Mouse (Mus musculus): ENCODE measurements around the gene Inka1. TPM values are rescaled to one million over a fixed set of nuclear protein-coding genes. Genes with fewer than 3 reads are reported as not detected.

Gene Inka1
- polyA plus RNA-seq, 1 experiment from 2014 or later: 81.8 TPM

- Histone ChIP-seq H3K27ac (ENCODE audit: low read depth) (peak overlapping the region; percentile 100), H3K9ac (peak overlapping the region; percentile 74), H3K36me3 (ENCODE audit: insufficient read depth) (peaks cover 15% of the 10 kb centered on the region; the same call in 1 of the 2 replicates), H3K4me3 (ENCODE audit: low read depth, low read length) (peak overlapping the region; percentile 54), H3K4me2 (peak overlapping the region; percentile 93), H3K4me1 (ENCODE audit: insufficient read depth) (peaks cover 25% of the 10 kb centered on the region), H3K9me3 (ENCODE audit: low read depth, low read length) (no peaks in the 10 kb centered on the region), H3K27me3 (ENCODE audit: insufficient read depth, low read length) (no peaks in the 10 kb centered on the region)
- ATAC-seq (ENCODE audit: insufficient read depth): no peak
- TF ChIP-seq CTCF (IDR thresholded peaks at IDR 0.05; ENCODE audit: low read depth): no peak
- WGBS: 31% methylated on average over 19 of the region's 19 CpGs
- DNase-seq: peak; percentile 40
Observed at GRCm38 (mm10) chr9:107984052-107984753, 1.5 kb downstream of the Inka1 start.

DNA sequence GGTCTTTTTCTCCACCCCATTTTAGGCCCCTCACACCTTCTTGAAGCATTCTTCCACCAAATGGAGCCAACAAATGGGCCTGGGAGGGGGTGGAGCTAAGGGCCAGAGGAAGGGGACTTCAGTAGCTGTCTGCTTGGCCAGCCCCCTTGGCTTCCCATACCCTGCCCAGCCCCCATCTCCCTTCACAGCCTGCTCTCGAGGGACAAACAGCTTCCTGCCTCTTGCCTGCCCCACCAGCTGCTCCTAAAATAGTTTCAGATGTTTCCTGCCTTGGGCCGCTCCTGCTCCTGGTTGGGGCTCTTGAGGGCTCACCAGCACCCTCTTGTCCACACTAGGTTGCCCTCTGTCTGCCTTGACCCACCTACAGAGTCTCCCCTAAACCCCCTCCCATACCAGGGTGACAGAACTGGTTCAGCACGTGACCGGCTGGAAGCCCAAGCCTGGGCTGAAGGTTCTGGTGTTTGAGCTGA is 2.2 kb downstream of the Inka1 start:
- peak overlapping the region; percentile 100 for H3K27ac ChIP-seq (ENCODE audit: low read depth)
- no peaks in the 10 kb centered on the region for H3K27me3 ChIP-seq (ENCODE audit: insufficient read depth, low read length)
- whole genome bisulfite sequencing: 1% methylated on average over 4 of the region's 4 CpGs
- ATAC-seq (ENCODE audit: insufficient read depth) (peak; percentile 74), DNase-seq (peak; percentile 93)
- H3K9ac ChIP-seq: peak overlapping the region; percentile 74
- peaks cover 15% of the 10 kb centered on the region; the same call in 1 of the 2 replicates for H3K36me3 ChIP-seq (ENCODE audit: insufficient read depth)
- peak overlapping the region; percentile 54 for H3K4me3 ChIP-seq (ENCODE audit: low read depth, low read length)
- TF ChIP-seq CTCF (IDR thresholded peaks at IDR 0.05; ENCODE audit: low read depth): no peak
- H3K4me2 ChIP-seq: peak overlapping the region; percentile 93
- no peaks in the 10 kb centered on the region for H3K9me3 ChIP-seq (ENCODE audit: low read depth, low read length)
- peaks cover 25% of the 10 kb centered on the region for H3K4me1 ChIP-seq (ENCODE audit: insufficient read depth)

DNA sequence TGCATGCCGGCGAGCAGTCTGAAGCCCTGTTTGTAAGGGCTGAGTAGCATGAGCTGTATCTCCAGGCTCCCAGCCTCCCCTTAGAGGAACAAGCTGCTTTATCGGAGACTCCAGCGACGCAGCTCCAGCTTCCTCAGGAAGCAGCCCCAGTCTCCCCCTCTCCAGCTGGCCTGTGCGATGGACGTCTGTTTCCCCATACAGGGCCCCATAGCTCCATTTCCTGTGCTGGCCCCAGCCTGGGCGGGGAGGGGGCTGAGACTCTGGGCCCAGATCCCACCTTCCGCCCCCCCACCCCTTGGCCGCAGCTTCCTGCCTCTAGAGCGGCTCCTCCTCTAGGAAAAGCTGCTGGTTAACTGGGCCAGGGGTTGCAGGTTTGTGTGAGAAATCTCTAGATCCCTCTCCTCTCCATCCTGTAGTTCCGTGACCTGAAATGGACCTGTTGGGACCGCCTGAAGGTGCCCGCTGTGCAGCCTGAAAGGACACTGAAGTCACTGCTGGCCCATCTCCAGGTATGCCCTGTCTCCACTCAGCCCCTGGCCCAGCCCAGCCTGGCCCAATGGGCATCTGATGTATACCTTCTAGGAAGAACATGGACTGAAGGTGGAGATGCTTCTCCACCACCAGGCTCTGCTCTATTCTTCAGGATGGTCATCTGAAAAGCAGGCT is 2.9 kb downstream of the Inka1 start, which contains the start of gene Gm20661:
Gene Gm20661, plus strand, starts transcription at position 378 of the 666 bp plus-strand sequence.
- Histone ChIP-seq H3K27ac (ENCODE audit: low read depth) (peak within 1 kb of the TSS; percentile 100), H3K4me2 (peak within 1 kb of the TSS; percentile 93), H3K4me1 (ENCODE audit: insufficient read depth) (peaks cover 25% of the 10 kb centered on the region), H3K36me3 (ENCODE audit: insufficient read depth) (peaks cover 15% of the 10 kb centered on the region; the same call in 1 of the 2 replicates), H3K9me3 (ENCODE audit: low read depth, low read length) (no peaks in the 10 kb centered on the region), H3K4me3 (ENCODE audit: low read depth, low read length) (peak within 1 kb of the TSS; percentile 54), H3K27me3 (ENCODE audit: insufficient read depth, low read length) (no peaks in the 10 kb centered on the region), H3K9ac (peak within 1 kb of the TSS; percentile 74)
- peak; percentile 79 for ATAC-seq (ENCODE audit: insufficient read depth)
- TF ChIP-seq CTCF (IDR thresholded peaks at IDR 0.05; ENCODE audit: low read depth): no peak
- 11% methylated on average over 14 of the region's 14 CpGs for WGBS
- peak; percentile 96 for DNase-seq

DNA sequence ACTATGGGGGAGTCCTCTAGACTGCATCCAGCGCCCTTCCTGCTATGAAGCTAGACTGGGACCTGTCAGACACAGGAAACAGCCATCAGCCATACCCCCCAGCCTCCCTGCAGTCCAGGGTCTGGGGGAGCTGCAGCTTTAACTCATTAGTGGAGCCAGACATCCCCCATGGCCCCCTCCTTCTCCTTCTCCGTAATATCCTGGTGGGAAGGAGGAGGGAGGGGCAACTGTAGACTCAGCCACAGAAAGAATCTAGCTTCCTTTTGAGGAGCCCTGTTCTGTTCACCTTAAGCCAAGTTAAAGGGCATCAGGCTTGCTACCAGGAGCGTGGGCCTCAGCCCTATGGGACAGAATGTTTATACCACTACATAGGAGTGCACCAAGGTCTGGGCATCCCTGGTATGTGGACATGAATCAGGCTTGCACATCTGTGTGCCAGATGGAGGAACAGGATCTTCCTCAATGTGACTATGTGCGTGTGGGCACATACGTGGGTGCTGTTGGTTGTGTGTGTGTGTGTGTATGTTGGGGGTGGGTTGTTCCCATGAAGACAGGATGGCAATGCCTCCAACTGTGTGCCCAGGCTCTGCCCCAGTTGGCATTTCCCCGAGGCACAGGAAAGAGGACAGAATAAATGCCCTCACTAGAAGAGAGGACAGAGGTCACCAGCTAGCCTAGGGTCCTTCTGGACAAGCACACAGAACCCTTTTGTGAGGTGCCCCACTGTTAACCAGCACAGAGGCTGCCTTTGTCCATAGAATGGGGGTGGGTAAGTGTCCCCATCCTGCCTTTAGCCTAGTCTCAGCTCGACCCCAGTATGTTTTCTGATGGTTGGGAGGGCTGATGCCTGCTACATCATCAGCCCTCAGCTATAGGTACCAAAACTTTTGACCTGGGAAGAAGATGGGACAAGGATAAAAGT is 3.7 kb downstream of the Inka1 start:
- DNase-seq: peak; percentile 87
- H3K4me2 ChIP-seq: peak overlapping the region; percentile 93
- peak; percentile 46 for ATAC-seq (ENCODE audit: insufficient read depth)
- H3K36me3 ChIP-seq (ENCODE audit: insufficient read depth): peaks cover 15% of the 10 kb centered on the region; the same call in 1 of the 2 replicates
- peak overlapping the region; percentile 54 for H3K4me3 ChIP-seq (ENCODE audit: low read depth, low read length)
- H3K4me1 ChIP-seq (ENCODE audit: insufficient read depth): peaks cover 25% of the 10 kb centered on the region
- no peak for TF ChIP-seq CTCF (IDR thresholded peaks at IDR 0.05; ENCODE audit: low read depth)
- no peaks in the 10 kb centered on the region for H3K27me3 ChIP-seq (ENCODE audit: insufficient read depth, low read length)
- peak overlapping the region; percentile 100 for H3K27ac ChIP-seq (ENCODE audit: low read depth)
- WGBS: 24% methylated on average over 6 of the region's 7 CpGs
- no peaks in the 10 kb centered on the region for H3K9me3 ChIP-seq (ENCODE audit: low read depth, low read length)
- H3K9ac ChIP-seq: peak overlapping the region; percentile 74

DNA sequence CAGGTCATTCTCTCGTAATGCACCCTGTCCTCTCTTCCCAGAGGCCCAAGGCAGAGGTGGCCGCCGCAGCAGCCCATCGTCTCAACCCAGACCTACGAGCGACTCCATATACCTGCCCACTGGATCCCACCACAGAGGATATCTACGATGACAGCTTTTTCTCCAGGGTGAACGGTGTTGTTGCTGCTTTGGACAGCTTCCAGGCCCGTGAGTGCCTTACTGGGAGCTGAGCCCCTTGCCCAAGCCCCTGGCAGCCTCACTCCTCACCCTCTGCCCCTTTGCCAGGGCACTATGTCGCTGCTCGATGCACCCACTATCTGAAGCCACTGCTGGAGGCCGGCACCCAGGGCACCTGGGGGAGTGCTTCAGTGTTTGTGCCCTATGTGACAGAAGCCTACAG is 6.9 kb downstream of the Inka1 start:
- WGBS: 83% methylated on average over 12 of the region's 12 CpGs
- no peak for ATAC-seq (ENCODE audit: insufficient read depth)
- DNase-seq: no peak
- H3K36me3 ChIP-seq (ENCODE audit: insufficient read depth): peaks cover 5% of the 10 kb centered on the region; the same call in 1 of the 2 replicates
- H3K9me3 ChIP-seq (ENCODE audit: low read depth, low read length): no peaks in the 10 kb centered on the region
- no peak overlapping the region for H3K27ac ChIP-seq (ENCODE audit: low read depth)
- H3K4me1 ChIP-seq (ENCODE audit: insufficient read depth): peaks cover 24% of the 10 kb centered on the region
- H3K4me2 ChIP-seq: no peak overlapping the region
- TF ChIP-seq CTCF (IDR thresholded peaks at IDR 0.05; ENCODE audit: low read depth): no peak
- H3K27me3 ChIP-seq (ENCODE audit: insufficient read depth, low read length): no peaks in the 10 kb centered on the region
- H3K4me3 ChIP-seq (ENCODE audit: low read depth, low read length): no peak overlapping the region
- H3K9ac ChIP-seq: no peak overlapping the region

Measured in lung, embryonic 14.5 days (tissue).